Mouse (Mus musculus) urinary bladder, postnatal 14 days (tissue): ENCODE data around the gene Fpr3.
"Not testable (repeated sequence)": the region's sequence is repeated elsewhere in the genome, so short reads cannot be mapped to it uniquely, and the experiment has no call there.

Experiments used
- DNase-seq: peaks from one replicate; pipeline ENCODE4 v3.0.0; 2021; ENCODE audit warnings: low spot score

Gene Fpr3

DNA sequence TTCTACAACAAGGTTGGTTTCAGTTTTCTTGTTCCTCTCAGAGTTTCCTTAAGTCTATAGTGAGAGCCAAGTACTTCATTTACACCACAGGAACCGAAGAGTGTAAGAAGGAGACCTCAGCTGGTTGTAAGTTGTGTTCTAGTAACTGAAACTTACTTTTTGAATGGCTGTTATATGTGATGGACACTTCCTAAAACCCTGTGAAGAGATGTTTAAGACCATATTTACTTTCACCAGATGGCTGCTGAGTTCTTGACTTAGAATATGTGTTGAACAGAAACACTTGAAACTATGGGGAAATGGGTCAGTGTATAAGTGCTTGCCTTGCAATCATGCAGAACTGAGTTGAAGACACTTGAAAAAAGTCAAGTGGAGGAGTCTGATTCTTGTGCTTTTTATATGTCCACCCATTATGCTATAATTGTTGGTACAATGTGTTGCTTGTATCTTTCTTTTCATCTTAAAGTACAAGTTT, at the start of gene Fpr3, which contains the start of gene Fpr2:
Gene Fpr3, plus strand, starts transcription at position 79 of the 475 bp plus-strand sequence.
Gene Fpr2, plus strand, starts transcription at position 51 of the 475 bp plus-strand sequence.
- DNase-seq = no peak

DNA sequence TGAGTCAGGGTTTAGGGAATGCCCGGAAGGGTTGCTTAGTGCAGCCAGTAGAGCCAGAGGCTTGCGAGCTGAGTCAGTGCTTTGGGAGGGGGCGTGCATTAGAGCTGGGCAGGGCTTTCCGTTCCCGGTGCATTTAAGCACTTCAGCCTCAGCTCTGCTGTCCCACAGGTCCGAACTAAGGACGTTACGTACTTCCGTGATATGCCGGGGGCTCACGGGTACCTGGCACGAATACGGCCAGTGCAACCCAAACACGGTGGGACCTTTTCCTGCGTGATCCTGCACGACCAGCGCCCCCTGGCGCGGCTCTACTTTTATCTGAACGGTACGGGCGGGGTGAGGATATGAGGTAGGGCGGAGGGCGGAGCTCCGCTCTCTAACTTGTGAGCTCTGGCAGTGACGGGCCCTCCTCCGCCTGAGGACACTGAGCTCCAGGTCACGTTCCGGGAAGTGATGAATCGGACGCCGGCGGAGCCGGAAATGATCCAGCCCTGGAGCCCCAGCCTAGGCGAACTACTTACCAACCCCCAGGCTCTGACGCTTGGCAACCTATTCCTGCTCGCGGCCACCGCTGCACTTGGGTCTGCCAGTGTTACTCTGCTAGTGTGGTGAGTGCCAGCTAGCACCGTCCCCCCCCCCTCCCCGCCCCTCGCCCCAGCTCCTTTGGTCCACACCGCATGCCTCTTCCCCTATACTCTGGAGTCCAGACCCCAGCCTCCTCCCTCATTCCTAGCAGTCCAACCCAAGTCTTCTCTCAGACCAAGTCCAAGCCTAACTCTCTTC, 49.5 kb upstream of the Fpr3 start:
- DNase-seq = peak; percentile 97

DNA sequence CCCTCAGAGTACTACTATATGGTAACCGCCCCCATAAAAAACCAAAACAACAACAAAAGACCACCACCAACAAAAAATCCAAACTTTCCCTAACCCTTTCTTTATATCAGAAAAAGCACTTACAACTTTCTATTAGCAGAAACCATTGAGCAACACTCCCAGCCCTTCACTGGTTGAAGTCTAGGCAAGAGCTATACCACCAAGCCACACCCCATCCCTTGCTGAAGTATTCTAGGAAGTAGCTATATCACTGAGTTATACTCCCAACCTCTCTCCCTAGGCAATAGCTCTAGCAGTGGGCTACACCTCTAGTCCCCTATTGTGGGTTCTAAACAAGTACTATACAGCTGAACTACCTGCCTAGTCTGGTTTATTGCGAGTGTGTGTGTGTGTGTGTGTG, 48.4 kb upstream of the Fpr3 start:
- no peak for DNase-seq

DNA sequence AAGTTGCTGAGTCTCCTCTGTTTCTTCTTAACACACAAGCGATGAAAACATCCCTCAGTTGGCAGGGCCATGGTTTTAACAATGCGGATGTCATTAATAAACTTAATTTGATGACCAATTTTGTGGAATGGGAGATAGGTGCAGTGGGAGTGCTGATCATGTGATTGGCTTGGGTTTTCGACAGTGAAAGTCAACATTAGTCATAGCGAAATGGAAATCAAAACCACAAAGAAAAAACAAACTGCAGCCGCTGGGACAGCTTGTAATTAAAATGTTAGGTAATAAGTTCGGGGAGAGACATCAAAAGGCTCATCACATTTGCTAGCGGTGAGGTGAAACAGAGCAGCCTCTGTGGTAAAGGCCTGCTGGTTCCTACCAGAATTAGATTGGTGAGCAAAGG, 46.9 kb upstream of the Fpr3 start:
- DNase-seq = no peak

DNA sequence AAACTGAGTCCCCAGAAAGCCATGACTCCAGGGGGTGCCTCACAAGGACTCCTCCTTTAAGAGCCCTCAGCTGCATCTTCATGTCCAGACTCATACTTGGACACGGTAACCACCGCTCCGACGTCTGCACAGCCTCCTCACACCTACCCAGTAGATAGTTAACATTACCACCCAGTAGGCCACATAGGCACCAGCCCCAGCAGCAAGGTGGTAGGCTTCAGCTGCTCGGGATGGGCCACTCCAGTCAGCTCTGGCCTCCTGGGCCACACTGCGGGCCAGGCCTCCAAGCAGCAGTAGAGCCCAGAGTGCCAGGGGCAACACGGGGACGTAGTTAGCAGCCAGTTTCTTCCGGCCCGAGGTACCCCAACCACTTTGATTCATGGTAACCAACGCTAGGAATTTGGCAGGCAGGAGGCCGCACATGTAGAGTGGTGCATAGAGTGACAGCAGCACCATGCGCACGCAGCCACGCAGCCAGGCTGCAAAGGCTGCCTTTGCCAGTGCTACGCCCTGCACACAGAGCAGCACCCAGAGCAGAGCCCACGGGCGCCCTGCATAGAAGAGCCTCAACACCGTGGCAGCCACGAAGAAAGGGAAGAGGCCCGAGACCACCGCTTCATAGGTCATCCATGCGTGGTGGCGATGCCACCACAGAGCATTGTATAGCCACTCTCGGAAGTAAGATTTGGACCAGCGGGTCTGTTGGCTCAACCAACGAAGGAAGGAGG, 44.0 kb upstream of the Fpr3 start:
- no peak for DNase-seq

DNA sequence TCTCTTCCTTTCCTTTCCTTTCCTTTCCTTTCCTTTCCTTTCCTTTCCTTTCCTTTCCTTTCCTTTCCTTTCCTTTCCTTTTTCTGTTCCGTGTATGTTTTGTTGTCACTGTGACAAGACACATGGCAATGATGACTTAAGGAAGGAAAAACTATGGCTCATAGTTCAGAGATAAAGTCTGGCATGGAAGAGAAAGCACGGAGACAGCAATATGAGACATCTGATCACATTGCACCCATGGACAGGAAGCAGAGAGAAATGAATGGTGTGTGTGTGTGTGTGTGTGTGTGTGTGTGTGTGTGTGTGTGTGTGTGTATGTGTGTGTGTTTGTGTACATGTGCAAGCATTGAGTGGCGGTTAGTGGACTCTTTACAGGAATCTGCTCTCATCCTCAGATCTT, 43.0 kb upstream of the Fpr3 start:
- DNase-seq = not testable (repeated sequence)

DNA sequence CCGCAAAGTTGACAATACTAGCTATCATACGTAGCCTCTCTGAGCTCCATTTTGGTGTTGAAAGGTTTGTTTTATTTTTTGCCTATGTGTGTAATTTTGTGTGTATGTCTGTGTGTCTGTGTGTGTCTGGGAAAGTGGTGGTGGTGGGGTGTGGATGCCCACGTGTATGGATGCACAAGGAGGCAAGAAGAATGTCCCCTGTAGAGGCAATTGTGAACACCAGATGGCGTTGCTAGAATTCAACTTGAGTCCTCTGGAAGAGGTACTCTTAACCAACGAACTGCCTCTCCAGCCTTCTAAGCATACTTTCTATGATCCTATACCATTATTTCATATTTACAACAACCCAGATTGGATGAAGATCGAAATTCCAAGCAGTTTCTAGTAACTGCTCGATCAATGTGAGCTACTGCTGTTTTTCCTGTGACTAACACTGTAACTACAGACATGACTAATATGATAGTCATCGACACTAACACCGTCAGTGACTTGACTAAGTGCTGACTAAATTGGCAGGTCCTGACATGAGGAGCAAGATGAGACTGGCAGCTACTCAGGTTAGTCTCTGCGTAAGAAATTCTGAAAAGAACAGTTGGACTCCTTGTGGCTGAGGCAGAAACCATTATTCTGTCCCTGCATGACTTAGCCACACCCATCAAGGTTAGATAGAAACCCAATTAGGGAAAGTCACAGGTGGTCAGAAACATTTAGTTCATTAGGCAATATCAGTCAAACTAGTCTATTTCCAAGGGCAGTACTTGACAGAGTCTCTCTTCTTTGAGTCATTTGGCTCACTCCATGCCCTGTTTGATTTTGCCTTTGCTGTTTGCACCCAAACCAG, 42.2 kb upstream of the Fpr3 start:
- DNase-seq = peak; percentile 69

DNA sequence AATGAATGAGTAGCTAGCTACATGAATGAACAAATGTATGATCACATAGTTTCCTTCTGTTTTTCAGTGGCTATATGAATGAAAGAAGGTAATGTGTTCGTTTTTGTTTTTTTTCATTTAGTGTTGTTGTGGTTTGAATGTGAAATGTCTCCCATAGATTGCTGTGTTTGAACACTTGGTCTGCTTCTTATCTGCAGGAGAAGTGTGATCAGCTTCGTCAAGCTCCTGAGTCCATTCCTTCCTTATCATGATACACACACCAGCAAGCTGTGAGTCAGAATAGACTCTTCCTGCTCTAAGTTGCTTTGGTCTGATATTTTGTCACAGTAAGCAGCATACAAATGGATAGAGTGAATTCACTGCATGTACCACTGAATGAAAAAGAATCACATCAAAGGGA, 38.7 kb upstream of the Fpr3 start:
- DNase-seq = no peak

DNA sequence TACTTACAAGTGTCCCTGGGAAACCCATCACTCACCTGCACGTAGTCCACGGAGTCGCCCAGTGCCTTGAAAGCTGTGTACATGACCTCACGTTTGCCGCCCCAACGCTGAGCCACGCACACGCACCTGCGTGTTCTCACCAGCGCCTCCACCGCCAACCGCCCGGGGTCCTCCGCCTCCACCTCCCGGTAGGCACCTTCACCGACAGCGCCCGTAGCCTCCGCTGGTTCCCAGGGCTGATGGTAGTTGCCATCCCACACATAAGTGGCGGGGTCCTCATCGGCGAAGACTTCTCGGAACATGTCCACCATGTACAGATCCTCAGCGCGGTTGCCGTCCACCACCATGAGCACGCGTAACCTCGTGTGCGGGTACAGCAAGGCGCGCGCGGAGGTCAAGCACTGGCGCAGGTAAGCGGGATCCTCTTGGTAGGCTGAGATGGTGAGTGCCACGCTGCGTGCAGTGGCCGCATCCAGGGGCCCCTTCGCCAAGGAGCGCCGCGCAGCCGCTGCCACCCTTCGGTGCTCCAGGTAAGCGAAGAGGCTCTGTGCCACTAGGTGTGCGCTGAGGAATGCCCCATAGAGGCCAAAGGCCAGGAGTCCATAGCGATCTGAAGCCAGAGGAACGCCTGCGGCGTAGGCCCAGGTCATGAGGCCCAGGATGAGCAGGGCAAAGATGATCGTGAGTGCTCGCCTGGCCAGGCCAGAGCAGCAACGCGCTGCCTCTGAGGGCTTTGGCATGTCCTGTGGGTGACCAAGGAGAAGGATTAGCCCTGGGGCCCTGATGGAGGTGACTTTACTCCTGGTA, 37.5 kb upstream of the Fpr3 start:
- DNase-seq = no peak

DNA sequence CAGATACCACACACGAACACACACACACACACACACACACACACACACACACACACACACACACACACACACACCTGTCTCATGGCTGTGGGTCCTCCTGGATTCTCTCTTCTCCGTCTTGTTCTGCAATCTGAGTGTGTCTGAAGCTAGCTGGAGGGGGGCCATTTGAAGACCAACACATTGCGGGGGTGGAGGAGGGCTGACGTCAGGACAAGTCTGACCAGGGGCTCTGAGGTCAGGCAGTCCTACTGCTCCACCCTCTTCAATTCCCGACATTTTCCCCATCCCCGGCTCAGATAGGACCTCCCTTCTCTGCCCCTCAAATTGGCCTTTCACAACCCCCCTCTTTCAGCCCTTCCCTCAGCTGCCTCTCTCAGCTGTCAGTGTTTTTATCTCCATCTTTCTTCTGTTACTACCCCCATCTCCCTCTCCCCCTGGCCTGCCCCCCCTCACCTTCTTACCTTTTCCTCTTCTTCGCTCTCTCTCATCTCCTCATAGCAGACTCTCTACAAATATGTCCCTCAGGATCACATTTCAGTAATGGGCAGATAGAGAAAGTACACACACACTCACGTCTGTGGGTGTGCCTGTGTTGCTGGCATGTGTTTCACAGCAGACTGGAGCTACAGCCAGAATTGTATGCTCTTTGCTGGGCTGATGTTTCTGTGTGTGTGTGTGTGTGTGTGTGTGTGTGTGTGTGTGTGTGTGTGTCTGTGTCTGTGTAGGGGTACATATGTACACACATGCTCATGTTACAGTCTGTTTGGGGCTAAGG, 32.4 kb upstream of the Fpr3 start, which contains the start of gene Has1:
Gene Has1, minus strand, starts transcription at position 142 of the 775 bp plus-strand sequence.
- DNase-seq = no peak

DNA sequence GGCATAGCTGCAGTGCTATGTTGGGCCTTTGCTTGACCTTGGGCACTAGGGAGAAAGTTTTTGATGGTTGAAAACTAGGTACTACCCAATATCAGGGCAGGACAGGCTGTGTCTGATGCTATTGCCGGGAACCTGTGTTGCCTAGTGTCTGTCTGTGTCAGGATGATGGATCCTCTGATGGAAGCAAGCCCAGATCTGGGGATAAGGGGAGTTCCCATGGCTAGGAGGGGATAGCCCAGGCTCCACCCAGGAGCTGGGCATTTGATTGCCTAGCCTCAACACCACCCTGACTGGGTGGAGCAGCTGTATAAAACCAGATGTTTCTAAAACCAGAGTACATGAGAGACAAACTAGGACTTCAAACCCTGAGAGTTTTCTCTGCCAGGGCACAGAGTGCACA, 31.0 kb upstream of the Fpr3 start:
- DNase-seq = no peak

DNA sequence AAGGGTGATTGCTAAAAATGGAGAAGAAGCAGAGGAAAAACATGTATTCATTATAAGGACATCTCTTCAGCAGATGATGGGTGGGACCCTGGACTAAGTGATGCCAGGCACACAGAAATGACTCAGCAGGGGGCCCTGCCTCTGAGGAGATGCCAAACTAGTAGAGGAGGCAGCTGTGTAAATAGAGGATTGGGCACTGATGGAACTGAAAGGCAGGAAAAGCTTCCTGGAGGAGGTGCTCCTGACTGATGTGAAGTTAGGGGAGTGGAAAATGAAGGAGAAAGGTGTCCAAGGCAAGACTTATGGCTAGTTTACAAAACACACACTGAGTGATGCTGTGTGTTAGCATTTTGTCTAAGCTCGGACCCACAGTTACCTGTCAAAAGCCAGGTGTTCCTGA, 30.2 kb upstream of the Fpr3 start:
- DNase-seq = no peak

DNA sequence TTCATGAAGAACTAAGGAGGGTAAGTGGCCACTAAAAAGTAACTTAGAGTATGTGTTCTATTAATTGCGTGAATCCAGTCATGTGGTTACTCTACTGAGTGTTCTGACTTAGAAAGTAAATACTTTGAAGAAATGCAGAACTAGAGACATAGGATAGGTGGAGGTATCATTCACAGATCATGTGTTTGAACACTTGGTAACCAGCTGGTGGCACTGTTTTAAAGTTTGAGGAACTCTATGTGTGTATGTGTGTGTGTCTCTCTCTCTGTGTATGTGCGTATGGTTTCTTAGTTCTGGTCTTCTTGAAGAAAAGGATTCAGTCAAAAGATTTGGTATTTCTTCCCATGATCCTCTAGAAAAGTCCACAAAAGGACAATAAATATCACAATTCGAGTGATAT, 27.5 kb upstream of the Fpr3 start:
- no peak for DNase-seq

DNA sequence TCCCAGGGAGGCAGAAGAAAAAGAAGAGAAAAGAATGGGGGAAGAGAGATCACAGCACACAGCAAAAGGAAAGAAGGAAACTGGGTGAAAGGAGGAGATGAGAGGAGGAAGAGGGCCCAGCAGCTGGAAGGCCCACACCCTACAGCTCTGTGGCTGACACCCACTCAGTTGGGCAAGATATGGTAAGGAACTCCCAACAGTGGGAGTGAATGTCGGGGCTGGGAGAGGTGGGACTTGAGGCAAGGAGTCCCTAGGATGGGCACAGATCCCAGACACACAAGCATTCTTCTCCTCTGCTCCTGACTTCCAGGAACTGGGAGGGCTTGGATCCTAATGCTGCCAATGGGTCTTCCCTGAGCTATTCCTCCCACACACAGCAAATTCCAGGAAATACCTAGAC, 25.3 kb upstream of the Fpr3 start:
- DNase-seq = no peak

DNA sequence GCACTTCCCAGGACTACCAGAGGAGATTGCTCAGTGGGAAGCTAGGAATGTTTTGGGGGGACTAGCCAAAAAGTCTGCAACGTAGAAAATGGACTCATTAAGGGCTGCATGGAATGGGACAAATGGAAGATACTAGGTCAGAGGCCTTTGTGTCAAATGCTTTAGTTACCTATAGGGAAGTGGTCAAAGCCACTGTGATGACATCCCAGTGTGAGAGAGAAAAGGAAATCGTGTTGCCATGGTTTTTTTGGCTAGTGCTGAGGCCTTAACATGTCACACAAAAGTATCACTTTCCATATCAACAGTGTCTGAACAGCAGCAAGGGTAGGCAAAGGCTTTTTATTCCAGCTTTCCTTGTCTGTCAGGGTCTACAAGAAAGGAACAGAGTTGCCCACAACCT, 22.5 kb upstream of the Fpr3 start:
- no peak for DNase-seq

DNA sequence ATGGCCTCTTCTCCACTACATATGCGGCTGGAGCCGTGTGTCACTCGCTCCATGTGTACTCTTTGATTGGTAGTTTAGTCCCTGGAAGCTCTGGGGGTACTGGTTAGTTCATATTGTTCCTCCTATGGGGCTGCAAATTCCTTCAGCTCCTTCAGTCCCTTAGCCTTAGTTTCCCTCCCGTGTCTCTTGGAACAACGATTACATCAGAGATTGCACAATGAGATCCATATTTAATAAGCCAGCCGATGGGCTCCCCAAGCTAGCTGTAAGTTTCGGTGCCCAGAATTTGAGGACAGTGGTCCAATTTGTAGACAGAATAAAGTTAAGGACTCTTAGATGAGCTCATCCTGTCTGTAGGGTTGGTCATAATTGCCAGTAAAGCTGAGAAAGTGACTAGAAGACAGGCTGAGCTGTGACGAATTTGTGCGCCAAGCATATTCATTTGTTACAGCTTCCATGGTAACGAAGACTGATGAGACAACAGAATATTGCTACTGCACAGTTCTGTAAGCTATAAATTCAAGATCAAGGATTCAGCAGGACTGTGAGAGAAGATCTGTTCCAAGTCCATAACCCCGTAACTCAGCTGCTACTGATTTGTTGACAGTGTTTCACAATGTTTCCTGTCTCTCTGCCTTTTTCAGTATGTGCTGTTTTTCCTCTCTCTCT, 20.7 kb upstream of the Fpr3 start:
- DNase-seq = no peak

DNA sequence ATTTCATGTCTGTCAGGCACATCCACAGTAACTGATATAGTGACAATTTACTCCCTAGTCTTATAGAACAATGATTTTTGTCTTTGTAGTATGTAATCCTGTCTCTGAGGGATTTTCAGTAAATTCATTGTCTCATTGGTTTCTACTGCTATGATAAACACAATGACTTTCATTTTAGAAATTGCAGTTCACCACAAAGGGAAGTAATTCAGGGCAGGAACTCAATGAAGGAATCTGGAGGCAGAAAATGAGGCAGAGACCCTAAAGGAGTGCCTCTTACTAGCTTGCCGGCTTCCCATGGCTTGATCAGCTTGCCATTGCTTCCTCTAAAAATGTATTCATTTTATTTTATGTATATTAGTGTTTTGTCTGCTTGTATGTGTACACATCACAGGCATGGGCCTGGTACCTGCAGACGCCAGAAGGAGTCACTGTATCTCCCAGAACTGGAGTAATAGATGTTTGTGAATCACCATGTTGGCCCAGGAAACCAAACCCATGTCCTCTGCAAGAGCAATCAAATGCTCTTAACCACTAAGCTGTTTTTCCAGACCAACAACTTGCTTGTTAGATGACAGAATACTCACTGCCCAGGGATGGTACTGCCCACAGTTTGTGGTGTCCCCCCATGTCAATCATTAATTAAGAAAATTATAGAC, 16.6 kb upstream of the Fpr3 start:
- no peak for DNase-seq

DNA sequence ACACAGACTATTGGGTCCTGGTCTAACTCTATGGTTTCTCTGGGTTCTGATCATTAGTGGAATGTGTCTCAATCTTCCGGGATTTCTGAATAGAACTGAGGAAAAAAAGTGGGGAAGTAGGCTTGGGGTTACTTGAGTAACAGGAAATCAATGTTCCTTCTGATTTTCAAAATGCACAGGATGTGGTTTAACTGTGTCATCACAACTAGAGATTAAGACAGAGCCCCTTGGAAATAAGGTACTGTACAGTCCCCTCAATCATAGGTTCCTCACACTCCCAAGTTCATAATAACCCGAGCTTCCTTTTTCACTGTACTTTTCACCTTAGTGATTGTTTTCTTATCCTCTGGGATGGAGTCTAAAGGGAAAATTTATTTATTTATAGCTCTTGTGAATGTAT, 16.0 kb upstream of the Fpr3 start:
- no peak for DNase-seq

DNA sequence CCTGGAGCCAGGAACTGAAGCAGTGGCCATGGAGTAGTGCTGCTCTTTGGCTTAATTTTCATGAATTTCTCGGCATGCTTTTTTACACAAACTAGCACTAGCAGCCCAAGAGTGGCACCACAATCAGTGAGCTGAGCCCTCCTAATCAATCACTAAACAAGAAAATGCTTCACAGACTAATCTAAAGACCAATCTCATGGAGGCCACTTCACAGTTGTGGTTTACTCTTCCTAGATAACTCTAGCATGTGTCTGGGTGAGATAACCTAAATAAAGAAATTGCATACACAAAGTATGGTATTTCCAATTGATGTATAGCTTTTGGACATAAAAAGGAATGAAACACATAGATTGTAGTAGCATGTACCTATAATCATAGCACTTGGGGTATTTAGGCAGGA, 8.3 kb upstream of the Fpr3 start:
- DNase-seq = no peak

DNA sequence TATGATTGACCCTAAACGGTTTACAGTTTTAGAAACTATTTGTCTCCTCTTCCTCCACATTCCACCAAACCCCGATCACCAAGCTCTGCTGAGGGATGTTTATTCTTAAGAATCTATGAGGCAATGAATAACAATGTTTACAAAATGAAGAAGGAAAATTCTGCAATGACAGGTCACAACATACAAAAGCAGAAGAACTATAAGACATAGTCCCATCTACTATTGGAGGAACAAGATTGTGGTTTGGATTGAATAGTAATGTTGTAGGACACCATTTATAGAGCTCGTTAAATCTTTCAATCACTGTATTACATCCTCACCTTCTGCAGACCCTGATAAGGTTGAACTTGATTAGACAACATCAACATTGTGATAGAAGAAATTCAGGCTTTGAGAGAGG, 5.0 kb upstream of the Fpr3 start:
- DNase-seq = no peak
